Mouse (Mus musculus): Measurements from ENCODE around the gene Pip5k1b.

GRCm38 (mm10) chr19:24266046-24266830 lies 289.4 kb downstream of the Pip5k1b start:
- TF ChIP-seq CTCF (IDR thresholded peaks at IDR 0.05; ENCODE audit: borderline replicate concordance, extremely low read depth, insufficient read depth, insufficient read length) (no peak), POLR2A (IDR thresholded peaks at IDR 0.05; ENCODE audit: borderline replicate concordance, extremely low read depth, insufficient read depth, insufficient read length, poor library complexity, severe bottlenecking) (no peak)

Measured in brain, embryonic 14.5 days (tissue).